Mouse (Mus musculus) megakaryocyte, embryonic 14.5 days (primary cell): Measurements from ENCODE around the gene Tex2.

Source experiments
- FLI1 ChIP-seq: IDR thresholded peaks from 2 replicates; pipeline ENCODE4 v1.6.1; 2012; ENCODE audit warnings: low read length, inconsistent platforms, mixed read lengths
- GATA1 ChIP-seq: IDR thresholded peaks from 3 replicates; pipeline ENCODE4 v1.6.1; 2012; ENCODE audit warnings: mixed read lengths, low read length, inconsistent platforms, borderline replicate concordance

GRCm38 (mm10) chr11:106540506-106541268, 72.5 kb downstream of the Tex2 start:
- TF ChIP-seq GATA1, result no peak
- no peak for TF ChIP-seq FLI1
